Mouse (Mus musculus) 3T3-L1 (cell line): ENCODE results near the gene Myo1h.

Source experiments
- DNase-seq: peaks from one replicate; pipeline ENCODE4 v3.0.0-alpha.2; 2015; ENCODE audit warnings: low read depth, low spot score

Gene Myo1h

DNA sequence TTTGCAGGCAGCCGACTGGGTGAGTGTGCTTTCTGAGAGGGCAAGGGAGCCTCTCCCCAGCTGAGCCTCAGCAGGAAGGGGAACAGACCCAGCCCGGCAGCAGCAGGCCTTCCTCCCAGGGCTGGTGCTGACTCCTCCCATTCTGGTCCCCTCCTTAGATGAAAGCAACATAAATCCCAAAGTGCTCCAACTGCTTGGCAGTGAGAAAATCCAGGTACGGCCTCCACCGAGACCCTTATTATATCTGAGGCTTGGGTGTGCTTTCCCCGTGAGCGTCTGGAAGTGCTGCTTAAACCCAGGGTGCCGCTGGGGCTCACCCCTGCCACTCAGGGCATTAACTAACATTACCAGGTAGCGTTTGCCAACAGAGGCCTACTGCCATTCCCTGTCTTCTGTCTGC lies 70.6 kb downstream of the Myo1h start:
- no peak for DNase-seq

DNA sequence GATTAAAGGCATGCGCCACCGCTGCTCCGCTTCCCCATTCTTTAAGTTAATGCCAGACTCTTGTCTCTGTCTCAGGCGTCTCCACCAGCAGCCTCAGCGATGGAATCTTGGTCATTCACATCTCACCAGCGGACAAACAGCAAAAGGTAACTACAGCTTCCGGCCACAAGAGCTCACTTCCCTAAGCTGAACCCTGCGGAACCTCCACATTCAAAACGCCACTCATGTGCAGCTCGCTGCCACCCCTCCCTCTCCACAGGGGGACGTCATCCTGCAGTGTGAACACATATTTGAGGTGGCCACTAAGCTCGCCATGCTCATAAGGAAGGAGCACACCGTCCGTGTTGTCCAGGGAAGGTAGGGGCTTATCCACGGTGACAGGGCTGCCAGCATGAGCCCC lies 72.0 kb downstream of the Myo1h start:
- no peak for DNase-seq

GRCm38 (mm10) chr5:114365043-114365752 lies 76.2 kb downstream of the Myo1h start:
- no peak for DNase-seq

DNA sequence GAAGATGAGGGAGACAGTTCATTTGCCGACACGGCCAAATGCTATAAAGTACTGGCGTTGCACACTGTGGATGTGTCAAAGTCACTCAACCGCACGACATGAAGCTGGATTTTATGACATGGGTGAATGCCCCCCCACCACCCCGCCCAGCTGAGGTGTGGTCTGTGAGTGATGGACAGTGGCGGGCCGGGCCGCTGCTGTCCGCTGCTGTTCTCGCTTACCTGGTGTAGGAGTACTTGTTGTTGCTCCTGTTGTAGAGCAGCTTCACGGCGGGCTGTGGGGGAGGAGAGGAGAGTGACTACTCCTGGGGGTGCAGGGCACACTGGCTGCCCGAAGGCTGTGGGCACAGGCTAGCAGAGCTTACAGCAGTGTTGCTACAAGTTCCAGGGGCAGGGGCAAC lies 79.2 kb downstream of the Myo1h start:
- DNase-seq = no peak

- no peak for DNase-seq
Observed at GRCm38 (mm10) chr5:114368803-114369496, 80.0 kb downstream of the Myo1h start.

GRCm38 (mm10) chr5:114369921-114370320 lies 81.0 kb downstream of the Myo1h start:
- no peak for DNase-seq

DNA sequence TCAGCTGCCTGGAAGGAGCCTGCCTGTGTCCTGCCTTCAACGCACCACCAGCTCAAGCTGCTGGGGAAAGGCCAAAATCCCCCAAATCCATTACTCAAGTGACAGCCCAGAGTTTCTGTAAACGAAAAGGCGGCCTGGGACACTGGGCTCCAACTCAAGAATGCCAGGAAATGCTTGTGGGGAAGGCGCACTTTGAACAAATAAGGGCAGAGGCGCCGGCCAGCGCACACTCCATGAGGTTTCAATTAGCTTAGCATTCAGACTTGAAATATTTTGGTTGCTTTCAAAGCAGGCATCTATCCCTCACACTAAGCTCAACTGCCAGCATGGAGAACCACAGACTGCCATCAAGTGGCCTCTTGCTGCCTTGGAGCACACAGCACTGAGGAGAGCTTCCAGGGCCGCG lies 81.4 kb downstream of the Myo1h start:
- DNase-seq = peak; percentile 100

DNA sequence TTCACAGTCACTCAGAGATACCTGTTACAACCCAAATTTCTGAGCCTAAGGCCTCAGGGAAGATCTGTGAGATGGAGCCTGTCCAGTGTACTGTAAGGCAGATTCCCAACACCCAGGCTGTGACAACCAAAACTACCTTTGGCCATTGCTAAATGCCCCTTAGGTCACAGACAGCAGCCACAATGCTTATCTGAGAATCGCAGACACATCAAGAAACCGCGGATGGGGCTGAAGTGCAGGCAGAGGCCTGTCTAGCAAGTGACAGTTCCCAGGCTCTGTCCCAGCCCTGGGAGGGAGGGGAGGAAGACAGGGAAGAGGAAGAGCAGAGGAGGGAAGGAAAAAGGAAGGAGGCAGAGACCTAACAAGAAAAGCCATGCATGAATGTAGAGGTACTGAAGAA lies 82.4 kb downstream of the Myo1h start:
- DNase-seq = peak; percentile 67

GRCm38 (mm10) chr5:114371731-114372473 lies 82.9 kb downstream of the Myo1h start:
- DNase-seq = peak; percentile 85

GRCm38 (mm10) chr5:114372565-114372964 lies 83.6 kb downstream of the Myo1h start:
- peak; percentile 99 for DNase-seq

DNA sequence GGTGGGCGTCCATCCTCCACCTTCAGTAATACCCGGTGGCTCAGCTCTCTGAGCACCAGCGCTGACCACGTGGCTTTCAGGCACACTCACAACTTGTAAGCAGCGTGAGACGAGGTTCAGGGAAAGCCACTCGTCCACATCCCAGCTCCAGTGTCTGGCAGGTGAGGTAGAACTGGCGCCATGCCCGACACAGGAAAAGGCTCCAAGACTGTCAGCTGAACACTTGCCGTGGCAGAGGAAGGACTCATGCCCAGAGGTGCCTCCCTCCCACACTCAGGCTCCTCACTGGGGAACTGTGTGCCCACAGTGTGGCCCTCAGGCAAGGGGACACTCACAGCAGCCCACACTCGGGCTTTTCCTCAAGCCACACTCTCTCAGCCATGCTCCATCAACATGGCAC lies 84.2 kb downstream of the Myo1h start:
- peak; percentile 69 for DNase-seq

- DNase-seq = no peak
Observed at GRCm38 (mm10) chr5:114373581-114373980, 84.6 kb downstream of the Myo1h start.

DNA sequence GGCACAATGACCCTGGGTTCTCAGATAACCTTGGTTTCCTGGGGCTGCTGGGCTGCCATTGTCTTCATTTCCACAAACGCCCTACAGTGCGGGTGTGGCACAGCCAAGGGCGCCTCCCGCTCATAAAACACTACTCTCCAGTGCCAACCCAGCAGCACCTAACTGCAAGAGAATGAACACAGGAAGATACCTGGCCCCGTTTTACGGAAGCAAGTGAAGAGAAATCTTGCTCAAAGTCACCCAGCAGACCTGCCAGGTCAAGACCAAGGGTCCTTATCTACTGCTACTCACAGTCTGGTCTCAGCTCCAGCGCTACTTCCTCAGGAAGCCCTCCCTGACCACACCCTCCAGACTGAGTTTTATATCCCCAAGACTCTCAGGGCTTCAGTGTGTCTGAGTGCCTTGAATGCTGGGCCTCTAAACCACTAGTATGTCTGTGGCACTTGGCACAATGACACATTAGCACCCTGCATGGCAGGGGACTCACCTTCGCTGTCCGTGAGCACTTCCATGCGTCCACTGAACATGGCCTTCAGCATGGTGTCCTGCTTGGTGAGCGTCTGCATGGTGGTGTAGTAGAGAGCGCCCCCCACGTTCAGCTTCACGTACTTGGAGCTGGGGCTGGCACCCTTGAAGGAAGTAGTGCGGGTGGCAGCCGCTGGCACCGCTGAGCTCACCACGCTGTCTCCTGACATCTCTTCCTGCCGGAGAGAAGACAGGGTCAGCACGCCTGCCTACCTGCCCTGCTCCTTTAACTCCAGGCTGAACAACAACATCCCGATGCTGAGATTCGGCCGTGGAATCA lies 85.6 kb downstream of the Myo1h start:
- DNase-seq = no peak

GRCm38 (mm10) chr5:114378177-114378920 lies 89.4 kb downstream of the Myo1h start:
- peak; percentile 73 for DNase-seq

- peak; percentile 54 for DNase-seq
Observed at GRCm38 (mm10) chr5:114378936-114379335, 90.0 kb downstream of the Myo1h start.

GRCm38 (mm10) chr5:114379763-114380162 lies 90.8 kb downstream of the Myo1h start:
- DNase-seq = peak; percentile 55

GRCm38 (mm10) chr5:114380209-114381012 lies 91.4 kb downstream of the Myo1h start, which contains the start of the genes Kctd10 and Ube3b:
Kctd10 (minus strand) TSS chr5:114380508.
Ube3b (plus strand) TSS chr5:114380607.
- peak; percentile 92 for DNase-seq

GRCm38 (mm10) chr5:114381013-114381351 lies 92.0 kb downstream of the Myo1h start:
- DNase-seq = no peak

GRCm38 (mm10) chr5:114383184-114383904 lies 94.4 kb downstream of the Myo1h start:
- DNase-seq = peak; percentile 76
